Mouse (Mus musculus) hematopoietic stem cell, adult 5-6 weeks (primary cell): ENCODE data around the gene Gm9903. TPM values are rescaled to one million over a fixed set of nuclear protein-coding genes. Genes with fewer than 3 reads are reported as not detected.

ENCODE experiments used
- ATAC-seq, 2 experiments: fragments of 125-278 bp in 1 of 2; replicated peaks in 1 of 2; 2 replicates each; pipeline ENCODE4 v1.8.0; 2016 to 2017; ENCODE audit warnings: inconsistent platforms in 2 of 2, mild to moderate bottlenecking in 2 of 2, moderate number of reproducible peaks in 2 of 2, low read depth in 1 of 2, moderate TSS enrichment in 1 of 2; ENCODE audit not compliant: low FRiP score in 2 of 2, poor library complexity in 2 of 2, severe bottlenecking in 2 of 2, insufficient read depth in 1 of 2, low TSS enrichment in 1 of 2
- total RNA-seq: library from RNA; stranded (forward); fragments of 172-1452, 232-1000 nt; gene quantifications from 2 replicates; pipeline ENCODE4 v1.2.3, GENCODE M21; 2017

The Gm9903 gene
- total RNA-seq, 1 experiment from 2014 or later = 0.20 TPM

- ATAC-seq = no peak
Measured at GRCm38 (mm10) chr5:33632526-33632925, 2.8 kb downstream of the Gm9903 start.

- ATAC-seq = no peak
Measured at GRCm38 (mm10) chr5:33635361-33635760, 5.6 kb downstream of the Gm9903 start.

- ATAC-seq = no peak
Measured at GRCm38 (mm10) chr5:33637606-33638350, 8.1 kb downstream of the Gm9903 start.

- ATAC-seq = no peak
Measured at GRCm38 (mm10) chr5:33638826-33639225, 9.1 kb downstream of the Gm9903 start.

- ATAC-seq = peak; percentile 59 to 83
Measured at GRCm38 (mm10) chr5:33640652-33641051, 10.9 kb downstream of the Gm9903 start.

GRCm38 (mm10) chr5:33651017-33651416 lies 21.3 kb downstream of the Gm9903 start:
- no peak for ATAC-seq

GRCm38 (mm10) chr5:33651541-33651920 lies 21.8 kb downstream of the Gm9903 start:
- no peak for ATAC-seq

- peak; percentile 88 to 92 for ATAC-seq
Measured at GRCm38 (mm10) chr5:33651921-33652782, 22.4 kb downstream of the Gm9903 start, which contains the start of gene Slbp. Slbp (minus strand) TSS chr5:33652574.

- ATAC-seq = no peak
Measured at GRCm38 (mm10) chr5:33652783-33653173, 23.1 kb downstream of the Gm9903 start.

- ATAC-seq = no peak
Measured at GRCm38 (mm10) chr5:33654424-33654823, 24.7 kb downstream of the Gm9903 start.

GRCm38 (mm10) chr5:33655251-33655840 lies 25.6 kb downstream of the Gm9903 start:
- ATAC-seq = no peak

- no peak for ATAC-seq
Measured at GRCm38 (mm10) chr5:33656739-33657138, 27.0 kb downstream of the Gm9903 start.

- peak; percentile 42 to 52 for ATAC-seq
Measured at GRCm38 (mm10) chr5:33657251-33657786, 27.6 kb downstream of the Gm9903 start.

- peak; percentile 93 to 94 for ATAC-seq
Measured at GRCm38 (mm10) chr5:33657787-33658663, 28.3 kb downstream of the Gm9903 start, which contains the start of the genes Tacc3 and Tmem129. Tacc3 (plus strand) TSS chr5:33658128. Tmem129 (minus strand) TSS chr5:33658416.

- ATAC-seq = peak in 1 of 2 experiments; percentile 2; a peak in 1 of 4 replicates
Measured at GRCm38 (mm10) chr5:33658664-33659050, 28.9 kb downstream of the Gm9903 start.

- 0 out of 4 replicates have a peak, but pooled peaks have one; percentile 12 to 48 for ATAC-seq
Measured at GRCm38 (mm10) chr5:33668223-33668622, 38.5 kb downstream of the Gm9903 start.

GRCm38 (mm10) chr5:33671659-33672058 lies 41.9 kb downstream of the Gm9903 start:
- ATAC-seq = peak; percentile 22 to 51; a peak in 2 of 4 replicates
